Mouse (Mus musculus): ENCODE measurements around the gene Gm3259. TPM values are rescaled to one million over a fixed set of nuclear protein-coding genes. Genes with fewer than 3 reads are reported as not detected.
"Not testable (repeated sequence)": the region's sequence is repeated elsewhere in the genome, so short reads cannot be mapped to it uniquely, and the experiment has no call there.

The Gm3259 gene
- not detected in 2 replicates for polyA plus RNA-seq (2016; fragmentation: Nextera tagmentation; extraction: Ambion mirVana)

DNA sequence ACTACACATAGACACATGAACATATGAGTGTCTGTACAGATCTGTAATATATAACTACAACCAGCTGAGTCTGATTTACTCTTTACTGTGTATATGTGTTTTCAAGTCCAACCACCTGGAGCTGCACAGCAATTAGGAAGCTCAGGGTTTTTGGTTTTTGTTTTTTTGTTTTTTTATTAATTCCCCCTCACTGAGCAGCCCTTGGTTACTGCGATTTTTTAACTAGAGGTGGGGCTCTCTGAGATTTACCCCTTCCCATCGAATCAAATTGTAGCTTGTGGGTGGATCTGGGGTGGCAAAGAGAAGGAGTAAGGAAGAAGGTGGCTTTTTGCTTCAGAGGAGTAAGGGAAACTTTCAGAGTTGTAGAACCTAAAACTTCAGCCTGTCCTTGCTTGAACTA, at the start of gene Gm3259:
Gene Gm3259 (plus strand): TSS at position 301 of the 400 bp plus-strand sequence.
- not testable (repeated sequence) for H3K36me3 ChIP-seq; H3K27ac ChIP-seq; H3K4me3 ChIP-seq; DNase-seq (ENCODE audit: low spot score); H3K9me3 ChIP-seq (replicated peaks); H3K4me1 ChIP-seq; H3K27me3 ChIP-seq (ENCODE audit: low read depth, poor library complexity, severe bottlenecking)
- 76% methylated on average over 2 of the region's 2 CpGs for WGBS

DNA sequence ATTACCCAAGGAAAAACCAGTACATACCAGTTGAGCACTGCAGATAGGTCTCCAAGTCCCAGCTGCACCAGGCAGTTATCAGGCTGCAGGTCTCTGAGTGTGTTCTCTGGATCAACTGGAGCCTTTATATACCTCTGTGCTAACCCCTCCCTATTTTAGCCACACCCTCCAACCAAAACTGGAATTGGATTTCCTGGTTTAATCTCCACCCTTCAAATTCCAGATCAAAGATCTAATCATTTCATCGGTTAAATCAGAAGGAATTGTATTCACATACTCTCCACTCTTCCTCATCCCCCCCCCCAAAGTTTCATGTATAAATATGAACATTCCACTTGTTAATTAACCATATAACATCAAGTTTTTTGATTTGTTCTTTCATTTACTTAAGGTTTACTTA, 33.0 kb upstream of the Gm3259 start, which contains the start of gene Gm10424:
Gene Gm10424 (minus strand): TSS at position 101 of the 400 bp plus-strand sequence.
- H3K27me3 ChIP-seq (ENCODE audit: low read depth, poor library complexity, severe bottlenecking); H3K4me3 ChIP-seq; DNase-seq (ENCODE audit: low spot score); H3K9me3 ChIP-seq (replicated peaks); H3K27ac ChIP-seq; H3K36me3 ChIP-seq; H3K4me1 ChIP-seq: not testable (repeated sequence)
- no CpG with 5 or more reads among the region's 1 CpGs for WGBS

Other genes with a start within 250 kb of the Gm3259 start
- gene Gm7942, start 199.0 kb upstream of the Gm3259 start, polyA plus RNA-seq (2016; fragmentation: Nextera tagmentation; extraction: Ambion mirVana) = not detected in 2 replicates
- not detected in 2 replicates for gene Gm16513, start 123.3 kb upstream of the Gm3259 start, polyA plus RNA-seq (2016; fragmentation: Nextera tagmentation; extraction: Ambion mirVana)
- not detected in 2 replicates for gene Gm10424, start 33.1 kb upstream of the Gm3259 start, polyA plus RNA-seq (2016; fragmentation: Nextera tagmentation; extraction: Ambion mirVana)
- not detected in 2 replicates for gene D5Ertd577e, start 150.9 kb downstream of the Gm3259 start, polyA plus RNA-seq (2016; fragmentation: Nextera tagmentation; extraction: Ambion mirVana)
- gene Gm3286, start 204.8 kb downstream of the Gm3259 start, polyA plus RNA-seq (2016; fragmentation: Nextera tagmentation; extraction: Ambion mirVana) = not detected in 2 replicates

Data from limb, embryonic 10.5 days (tissue).